Mouse (Mus musculus): ENCODE results near the gene Frzb.

- TF ChIP-seq POLR2A (IDR thresholded peaks at IDR 0.05; ENCODE audit: low read depth, low read length): no peak
- TF ChIP-seq CTCF (IDR thresholded peaks at IDR 0.05; ENCODE audit: extremely low read depth, insufficient read depth, insufficient read length, insufficient replicate concordance): no peak
Measured at GRCm38 (mm10) chr2:80416286-80416685, 31.1 kb downstream of the Frzb start.

All from spleen, adult 2 months (tissue).